Mouse (Mus musculus): Measurements from ENCODE around the gene Lpxn. TPM values are rescaled to one million over a fixed set of nuclear protein-coding genes. Genes with fewer than 3 reads are reported as not detected.

Lpxn gene
- 0.93 and 1.1 TPM in 2 replicates for polyA plus RNA-seq (2014; fragmentation: Nextera tagmentation; extraction: Ambion mirVana)

DNA sequence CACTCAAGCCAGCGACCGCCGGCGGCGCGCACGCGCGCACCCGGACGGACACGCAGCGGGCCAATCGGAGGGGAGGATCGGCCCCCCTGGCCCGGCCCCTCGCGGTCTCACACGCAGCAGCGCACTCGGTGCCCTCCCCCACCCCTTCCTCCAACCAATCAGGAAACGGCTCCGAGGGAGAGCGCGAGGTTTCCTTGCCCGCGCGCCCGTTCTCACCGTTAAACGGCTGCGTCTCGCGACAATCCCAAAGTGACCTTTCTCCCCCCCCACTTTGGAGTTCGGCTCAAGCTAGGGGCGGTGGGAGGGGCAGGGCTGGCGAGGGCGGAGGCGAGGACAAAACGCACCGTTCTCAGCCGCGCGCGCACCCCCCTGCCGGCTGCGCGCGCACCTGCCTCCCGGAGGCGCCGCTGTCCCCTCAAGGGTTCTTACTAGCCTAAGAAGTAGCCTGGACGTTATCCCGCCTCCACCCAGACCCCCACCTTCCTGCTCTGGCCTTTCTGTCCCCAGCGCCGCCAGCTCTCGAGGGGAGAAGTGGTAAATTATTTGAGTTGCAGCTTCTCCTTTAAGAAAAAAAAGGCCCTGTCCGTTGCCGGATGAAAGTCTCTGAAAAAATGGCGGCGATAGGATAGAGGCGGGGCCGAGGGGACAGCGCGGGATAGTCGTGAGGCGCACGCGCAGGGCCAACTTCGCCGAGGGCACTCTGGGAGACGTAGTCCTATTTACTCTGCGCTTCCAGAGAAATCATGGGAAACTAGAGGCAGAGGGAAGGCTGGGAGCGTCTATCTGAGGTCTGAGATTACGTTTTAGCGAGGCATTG lies at the start of gene Lpxn, which contains the start of gene Zfp91:
TSS of gene Lpxn (plus strand) at position 683 of the 817 bp plus-strand sequence.
TSS of gene Zfp91 (minus strand) at position 616 of the 817 bp plus-strand sequence.
- under 1% methylated on average over 69 of the region's 76 CpGs for WGBS
- H3K4me2 ChIP-seq (ENCODE audit: low read depth), result peak within 1 kb of the TSS; percentile 54
- peak within 1 kb of the TSS; percentile 93 for H3K4me3 ChIP-seq (ENCODE audit: low read depth, low read length)
- H3K27ac ChIP-seq (ENCODE audit: low read depth, low read length), result peak within 1 kb of the TSS; percentile 99
- no peaks in the 10 kb centered on the region for H3K9me3 ChIP-seq (ENCODE audit: control insufficient read depth, low read length)
- peak; percentile 93 for ATAC-seq (ENCODE audit: insufficient read depth, low FRiP score, low TSS enrichment)
- peak within 1 kb of the TSS; percentile 97 for H3K9ac ChIP-seq (ENCODE audit: low read length)
- no peaks in the 10 kb centered on the region; the same call in 1 of the 2 replicates for H3K4me1 ChIP-seq (ENCODE audit: control insufficient read depth, insufficient read depth, low read length)
- peak; percentile 98 for DNase-seq (ENCODE audit: low spot score)
- no peaks in the 10 kb centered on the region for H3K27me3 ChIP-seq (ENCODE audit: control insufficient read depth, insufficient read depth, low read length)
- no peaks in the 10 kb centered on the region for H3K36me3 ChIP-seq (ENCODE audit: control insufficient read depth, insufficient read depth, low read length)

DNA sequence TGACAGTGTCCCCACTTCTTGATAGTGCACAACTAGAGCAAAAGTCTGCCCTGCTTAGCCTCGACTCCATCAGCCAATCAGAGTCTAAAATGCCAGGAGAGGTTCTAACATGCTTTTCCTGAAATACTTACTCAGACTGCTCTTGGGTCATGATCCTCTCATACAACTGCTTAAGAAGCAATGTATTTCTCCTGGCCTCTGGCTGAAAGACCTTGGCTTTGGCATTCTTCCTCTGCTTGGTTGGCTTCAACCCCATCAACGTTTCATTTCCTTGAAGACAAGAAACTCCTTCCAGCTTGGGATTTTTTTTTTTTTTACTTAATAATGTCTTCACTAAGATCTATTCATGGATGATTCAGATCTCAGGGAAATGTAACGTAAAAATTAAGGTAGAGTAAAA lies 39.7 kb upstream of the Lpxn start:
- no peak overlapping the region for H3K4me3 ChIP-seq (ENCODE audit: low read depth, low read length)
- no peak overlapping the region for H3K9ac ChIP-seq (ENCODE audit: low read length)
- H3K4me1 ChIP-seq (ENCODE audit: control insufficient read depth, insufficient read depth, low read length), result no peaks in the 10 kb centered on the region
- no peaks in the 10 kb centered on the region for H3K27me3 ChIP-seq (ENCODE audit: control insufficient read depth, insufficient read depth, low read length)
- DNase-seq (ENCODE audit: low spot score) (no peak), ATAC-seq (ENCODE audit: insufficient read depth, low FRiP score, low TSS enrichment) (no peak)
- WGBS, result 87% methylated on average over 3 of the region's 3 CpGs
- H3K27ac ChIP-seq (ENCODE audit: low read depth, low read length), result no peak overlapping the region
- no peak overlapping the region for H3K4me2 ChIP-seq (ENCODE audit: low read depth)
- no peaks in the 10 kb centered on the region for H3K9me3 ChIP-seq (ENCODE audit: control insufficient read depth, low read length)
- no peaks in the 10 kb centered on the region for H3K36me3 ChIP-seq (ENCODE audit: control insufficient read depth, insufficient read depth, low read length)

DNA sequence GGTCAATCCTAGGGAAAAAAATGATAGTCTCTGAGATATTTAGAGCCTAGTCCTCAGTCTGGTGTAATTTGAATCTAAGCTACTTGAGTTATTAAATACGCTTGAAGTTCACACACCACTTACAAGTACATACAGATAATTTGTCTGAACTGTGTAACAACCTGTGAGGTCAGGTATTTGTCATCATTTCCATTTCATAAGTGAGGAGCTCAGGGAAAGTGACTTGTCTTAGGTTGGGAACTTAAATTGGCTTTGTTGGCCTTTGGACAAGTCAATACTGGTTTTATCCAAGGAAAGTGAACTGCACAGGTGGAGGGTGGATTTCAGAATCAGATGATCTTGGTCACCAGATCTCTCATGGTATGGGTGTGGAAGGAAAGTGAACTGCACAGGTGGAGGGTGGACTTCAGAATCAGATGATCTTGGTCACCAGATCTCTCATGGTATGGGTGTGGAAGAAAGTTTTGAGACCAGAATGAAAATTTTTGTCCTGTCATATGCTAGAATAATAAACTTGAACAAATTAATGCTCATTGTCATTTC lies 37.0 kb upstream of the Lpxn start:
- Histone ChIP-seq H3K4me1 (ENCODE audit: control insufficient read depth, insufficient read depth, low read length) (no peaks in the 10 kb centered on the region), H3K9me3 (ENCODE audit: control insufficient read depth, low read length) (no peaks in the 10 kb centered on the region), H3K4me3 (ENCODE audit: low read depth, low read length) (no peak overlapping the region), H3K4me2 (ENCODE audit: low read depth) (no peak overlapping the region), H3K36me3 (ENCODE audit: control insufficient read depth, insufficient read depth, low read length) (no peaks in the 10 kb centered on the region; the same call in 1 of the 2 replicates), H3K27ac (ENCODE audit: low read depth, low read length) (no peak overlapping the region), H3K9ac (ENCODE audit: low read length) (no peak overlapping the region), H3K27me3 (ENCODE audit: control insufficient read depth, insufficient read depth, low read length) (no peaks in the 10 kb centered on the region)
- DNase-seq (ENCODE audit: low spot score) (no peak), ATAC-seq (ENCODE audit: insufficient read depth, low FRiP score, low TSS enrichment) (no peak)
- WGBS, result 91% methylated on average over 1 of the region's 1 CpGs

DNA sequence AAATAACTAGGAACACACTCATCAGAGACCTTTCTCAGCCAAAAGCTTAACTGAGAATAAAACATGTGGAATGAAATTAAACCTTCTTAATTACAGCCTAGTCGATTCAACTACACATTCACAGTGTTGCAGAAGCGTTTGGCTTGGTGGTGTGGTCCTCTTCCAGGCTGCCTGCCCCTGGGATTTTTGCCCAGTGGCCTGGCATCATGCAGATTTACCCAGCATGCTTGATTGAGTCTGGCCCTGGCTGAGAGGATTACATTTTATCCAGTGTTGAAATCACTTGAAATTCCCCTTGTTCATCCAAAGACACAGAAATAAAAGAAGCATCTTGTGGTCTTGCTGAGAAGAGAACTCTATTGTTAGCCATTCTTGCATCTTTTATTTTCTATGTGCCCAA lies 36.3 kb upstream of the Lpxn start:
- 76% methylated on average over 2 of the region's 2 CpGs for WGBS
- H3K4me3 ChIP-seq (ENCODE audit: low read depth, low read length), result no peak overlapping the region

DNA sequence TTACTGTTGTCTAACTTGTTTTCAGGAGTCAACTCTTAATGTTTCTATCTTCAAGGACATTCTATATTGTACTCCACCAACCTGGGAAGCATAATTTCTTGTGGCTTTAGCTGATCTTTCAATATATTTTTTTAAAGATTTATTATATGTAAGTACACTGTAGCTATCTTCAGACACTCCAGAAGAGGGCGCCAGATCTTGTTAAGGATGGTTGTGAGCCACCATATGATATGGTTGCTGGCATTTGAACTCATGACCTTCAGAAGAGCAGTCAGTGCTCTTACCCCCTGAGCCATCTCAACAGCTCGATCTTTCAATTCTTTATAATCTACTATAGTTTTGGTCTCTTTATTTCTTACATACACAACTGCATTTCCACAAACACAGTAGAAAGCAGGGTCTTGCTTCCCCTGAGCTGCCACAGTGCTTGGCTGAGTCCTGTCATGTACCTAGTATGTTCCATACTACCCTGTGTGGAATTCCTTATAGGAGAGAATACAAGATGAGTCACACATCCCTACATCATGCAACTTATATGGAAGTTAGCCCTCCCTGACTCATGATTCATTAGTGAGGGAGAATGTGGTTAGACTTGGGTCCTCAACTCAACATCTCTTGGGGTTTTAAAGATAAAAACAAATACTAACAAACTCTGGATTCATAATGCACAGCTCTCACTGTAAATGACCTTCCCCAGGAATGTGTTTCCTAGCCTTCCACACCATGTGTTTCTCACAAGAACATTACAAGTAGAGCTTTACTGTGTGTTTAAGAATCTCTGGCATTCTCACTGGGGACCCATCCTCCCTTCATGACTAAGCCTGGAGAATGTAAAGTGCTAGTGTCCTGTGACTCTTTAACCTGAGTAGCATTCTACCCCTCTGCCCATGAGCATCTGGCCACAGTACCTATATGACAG lies 33.5 kb upstream of the Lpxn start:
- Histone ChIP-seq H3K27me3 (ENCODE audit: control insufficient read depth, insufficient read depth, low read length) (no peaks in the 10 kb centered on the region), H3K4me1 (ENCODE audit: control insufficient read depth, insufficient read depth, low read length) (no peaks in the 10 kb centered on the region), H3K36me3 (ENCODE audit: control insufficient read depth, insufficient read depth, low read length) (no peaks in the 10 kb centered on the region; the same call in 1 of the 2 replicates), H3K4me3 (ENCODE audit: low read depth, low read length) (no peak overlapping the region), H3K27ac (ENCODE audit: low read depth, low read length) (no peak overlapping the region), H3K9ac (ENCODE audit: low read length) (no peak overlapping the region), H3K4me2 (ENCODE audit: low read depth) (no peak overlapping the region), H3K9me3 (ENCODE audit: control insufficient read depth, low read length) (no peaks in the 10 kb centered on the region)
- no peak for DNase-seq (ENCODE audit: low spot score)
- ATAC-seq (ENCODE audit: insufficient read depth, low FRiP score, low TSS enrichment), result no peak
- 61% methylated on average over 2 of the region's 2 CpGs for WGBS

More for the DNA sequence above, 36.3 kb upstream of the Lpxn start:
- no peak overlapping the region for H3K4me2 ChIP-seq (ENCODE audit: low read depth)
- no peak for ATAC-seq (ENCODE audit: insufficient read depth, low FRiP score, low TSS enrichment)
- H3K36me3 ChIP-seq (ENCODE audit: control insufficient read depth, insufficient read depth, low read length), result no peaks in the 10 kb centered on the region; the same call in 1 of the 2 replicates
- H3K9me3 ChIP-seq (ENCODE audit: control insufficient read depth, low read length), result no peaks in the 10 kb centered on the region
- H3K9ac ChIP-seq (ENCODE audit: low read length), result no peak overlapping the region
- no peak overlapping the region for H3K27ac ChIP-seq (ENCODE audit: low read depth, low read length)
- DNase-seq (ENCODE audit: low spot score), result no peak
- H3K4me1 ChIP-seq (ENCODE audit: control insufficient read depth, insufficient read depth, low read length), result no peaks in the 10 kb centered on the region
- H3K27me3 ChIP-seq (ENCODE audit: control insufficient read depth, insufficient read depth, low read length), result no peaks in the 10 kb centered on the region

DNA sequence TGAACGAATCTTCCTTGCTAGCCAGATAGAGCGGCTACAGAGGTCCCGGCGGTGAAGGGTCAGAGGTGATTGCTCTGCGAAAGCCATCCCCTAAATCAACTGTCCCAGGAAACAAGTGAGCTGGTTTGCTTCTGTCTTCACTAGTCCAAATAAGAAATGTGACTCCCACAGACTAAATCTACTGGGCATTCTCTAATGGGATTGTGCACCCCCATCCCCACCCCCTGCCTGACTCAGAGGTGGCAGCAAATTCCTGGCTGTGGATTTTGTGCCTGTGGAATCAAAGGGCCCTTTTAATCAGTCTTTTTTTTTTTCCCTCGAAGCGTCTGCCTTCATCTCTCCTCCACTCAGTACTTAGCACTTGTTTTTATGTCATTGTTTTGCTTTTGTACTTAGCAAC lies 30.7 kb upstream of the Lpxn start, which contains the start of gene Cntf:
TSS of gene Cntf (minus strand) at position 325 of the 400 bp plus-strand sequence.
- no peak for DNase-seq (ENCODE audit: low spot score)
- Histone ChIP-seq H3K4me3 (ENCODE audit: low read depth, low read length) (no peak within 1 kb of the TSS), H3K36me3 (ENCODE audit: control insufficient read depth, insufficient read depth, low read length) (peaks cover 7% of the 10 kb centered on the region), H3K27me3 (ENCODE audit: control insufficient read depth, insufficient read depth, low read length) (no peaks in the 10 kb centered on the region), H3K4me1 (ENCODE audit: control insufficient read depth, insufficient read depth, low read length) (no peaks in the 10 kb centered on the region), H3K4me2 (ENCODE audit: low read depth) (no peak within 1 kb of the TSS), H3K9ac (ENCODE audit: low read length) (no peak within 1 kb of the TSS), H3K27ac (ENCODE audit: low read depth, low read length) (no peak within 1 kb of the TSS), H3K9me3 (ENCODE audit: control insufficient read depth, low read length) (no peaks in the 10 kb centered on the region)
- WGBS, result 31% methylated on average over 7 of the region's 7 CpGs
- ATAC-seq (ENCODE audit: insufficient read depth, low FRiP score, low TSS enrichment), result no peak

DNA sequence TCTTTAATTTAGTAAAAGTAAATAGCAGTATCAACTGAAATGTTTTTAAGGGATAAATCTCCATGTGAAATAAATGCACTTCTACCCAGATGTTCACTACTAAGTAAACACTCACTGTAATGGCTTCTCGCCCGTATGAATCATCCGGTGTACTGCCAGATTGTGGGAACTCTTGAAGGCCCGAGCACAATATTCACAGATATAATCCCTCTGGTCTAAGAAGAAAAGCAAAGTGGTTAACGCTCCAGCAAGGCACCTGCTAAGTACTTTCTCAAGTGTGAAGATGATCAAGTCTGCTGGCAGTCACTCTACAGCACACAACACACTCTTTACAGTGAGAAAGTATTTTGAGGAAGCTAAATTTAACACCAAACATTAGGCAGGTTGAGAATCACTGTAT lies 25.1 kb upstream of the Lpxn start:
- 95% methylated on average over 5 of the region's 5 CpGs for WGBS

DNA sequence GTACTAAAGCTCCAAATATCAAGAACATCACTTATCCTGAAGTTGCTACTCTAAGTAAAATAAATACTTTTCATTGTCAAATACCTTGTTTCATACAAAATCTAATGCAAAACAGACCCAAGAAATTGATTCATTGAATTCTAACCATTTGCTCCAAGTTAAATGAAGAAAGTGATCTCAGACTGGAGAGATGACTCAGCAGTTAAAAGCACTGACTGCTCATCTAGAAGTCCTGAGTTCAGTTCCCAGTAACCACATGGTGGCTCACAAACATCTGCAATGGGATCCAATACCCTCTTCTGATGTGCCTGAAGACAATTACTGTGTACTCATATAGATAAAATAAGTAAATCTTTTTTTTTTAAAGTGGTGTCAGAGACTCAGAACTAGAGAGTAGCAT lies 15.6 kb upstream of the Lpxn start:
- ATAC-seq (ENCODE audit: insufficient read depth, low FRiP score, low TSS enrichment), result no peak
- Histone ChIP-seq H3K36me3 (ENCODE audit: control insufficient read depth, insufficient read depth, low read length) (no peaks in the 10 kb centered on the region; the same call in 1 of the 2 replicates), H3K27ac (ENCODE audit: low read depth, low read length) (no peak overlapping the region), H3K9ac (ENCODE audit: low read length) (no peak overlapping the region), H3K4me1 (ENCODE audit: control insufficient read depth, insufficient read depth, low read length) (no peaks in the 10 kb centered on the region), H3K9me3 (ENCODE audit: control insufficient read depth, low read length) (no peaks in the 10 kb centered on the region), H3K4me2 (ENCODE audit: low read depth) (no peak overlapping the region), H3K4me3 (ENCODE audit: low read depth, low read length) (no peak overlapping the region), H3K27me3 (ENCODE audit: control insufficient read depth, insufficient read depth, low read length) (no peaks in the 10 kb centered on the region)
- no peak for DNase-seq (ENCODE audit: low spot score)

More for the DNA sequence above, 25.1 kb upstream of the Lpxn start:
- no peak overlapping the region for H3K27ac ChIP-seq (ENCODE audit: low read depth, low read length)
- no peak overlapping the region for H3K4me3 ChIP-seq (ENCODE audit: low read depth, low read length)
- H3K4me1 ChIP-seq (ENCODE audit: control insufficient read depth, insufficient read depth, low read length), result no peaks in the 10 kb centered on the region
- ATAC-seq (ENCODE audit: insufficient read depth, low FRiP score, low TSS enrichment), result no peak
- H3K36me3 ChIP-seq (ENCODE audit: control insufficient read depth, insufficient read depth, low read length), result peaks cover 9% of the 10 kb centered on the region
- no peak for DNase-seq (ENCODE audit: low spot score)
- no peaks in the 10 kb centered on the region for H3K9me3 ChIP-seq (ENCODE audit: control insufficient read depth, low read length)
- no peaks in the 10 kb centered on the region for H3K27me3 ChIP-seq (ENCODE audit: control insufficient read depth, insufficient read depth, low read length)
- H3K4me2 ChIP-seq (ENCODE audit: low read depth), result no peak overlapping the region
- H3K9ac ChIP-seq (ENCODE audit: low read length), result no peak overlapping the region
